9 mouse cellular contexts compared by ENCODE assay signal in the genomic region with DNA sequence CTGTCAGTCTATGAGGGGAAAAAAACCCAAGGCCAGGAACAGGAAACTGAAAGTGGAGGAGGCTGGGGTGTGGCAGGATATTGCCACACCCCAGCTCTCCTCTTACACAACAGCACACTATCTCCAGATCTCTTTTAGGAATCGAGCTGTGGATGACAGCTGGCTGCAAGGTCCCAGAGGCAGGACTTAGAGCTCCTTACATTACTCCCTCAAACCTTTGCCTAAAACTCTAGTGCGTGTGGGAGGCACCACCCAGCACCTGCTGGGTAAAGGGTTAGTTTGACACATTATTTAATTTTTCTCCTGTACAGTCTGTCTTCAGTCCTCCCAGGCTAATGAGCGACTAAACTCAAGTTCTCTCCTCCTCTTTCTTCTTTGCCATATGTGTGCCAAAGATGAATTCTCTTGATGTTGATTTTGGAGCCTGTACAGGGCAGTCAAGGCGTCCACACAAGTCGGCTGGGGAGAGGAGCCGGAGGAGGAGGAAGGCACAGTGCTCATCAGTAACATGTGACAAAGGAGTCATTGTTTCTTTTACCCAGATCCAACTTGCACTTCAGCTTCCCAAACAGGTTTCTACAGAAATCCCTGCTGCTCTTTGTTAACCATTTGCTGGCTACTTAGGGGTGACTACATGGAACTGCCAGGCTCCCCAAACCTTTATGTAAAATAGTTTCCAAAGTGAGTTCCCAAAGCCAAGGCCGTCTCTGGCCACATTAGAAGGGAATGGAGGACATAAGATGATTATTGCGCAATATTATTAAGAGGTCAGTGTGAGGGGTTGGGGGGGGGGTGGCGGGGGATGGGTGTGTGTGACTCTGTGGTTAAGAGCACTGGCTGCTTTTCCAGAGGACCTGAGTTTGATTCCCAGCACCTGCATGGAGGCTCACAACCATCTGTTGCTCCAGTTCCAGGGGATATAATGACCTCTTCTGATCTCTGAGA. TPM values are rescaled to one million over a fixed set of nuclear protein-coding genes. Genes with fewer than 3 reads are reported as not detected.
DNase-seq lines count a peak whose midpoint lies in the region; ATAC-seq and TF ChIP-seq lines count a peak whose summit lies in the region.
"Had no signal": no experiment of that assay in that cellular context is flagged by ENCODE, and none has a peak within 500 bp of the region (broad histone marks: within the 10 kb centered on the region; RNA-seq: fewer than 3 reads in every experiment).

No protein-coding gene starts in this region.

- H3K4me3 ChIP-seq in left cerebral cortex, adult 2 months = no peak overlapping the region
- H3K4me3 ChIP-seq in lung, embryonic 14.5 days (ENCODE audit: low read depth, low read length) = no peak overlapping the region
- no peak overlapping the region for H3K4me3 ChIP-seq in hindbrain, embryonic 13.5 days
- H3K4me3 ChIP-seq: neural tube, embryonic 12.5 days had no signal

- intact Hi-C loops in left cerebral cortex, adult 2 months (cut with DNase I) = no loop called here

- H3K27me3 ChIP-seq in lung, embryonic 14.5 days (ENCODE audit: insufficient read depth, low read length) = no peaks in the 10 kb centered on the region
- no peaks in the 10 kb centered on the region for H3K27me3 ChIP-seq in hindbrain, embryonic 13.5 days
- H3K27me3 ChIP-seq: neural tube, embryonic 12.5 days had no signal

- H3K4me2 ChIP-seq in lung, embryonic 14.5 days = no peak overlapping the region
- H3K4me2 ChIP-seq in hindbrain, embryonic 13.5 days = no peak overlapping the region
- H3K4me2 ChIP-seq: neural tube, embryonic 12.5 days had no signal

- H3K27ac ChIP-seq in left cerebral cortex, adult 2 months = peak overlapping the region; percentile 69
- peak overlapping the region; percentile 76 for H3K27ac ChIP-seq in lung, embryonic 14.5 days (ENCODE audit: low read depth)
- H3K27ac ChIP-seq in hindbrain, embryonic 13.5 days = no peak overlapping the region
- H3K27ac ChIP-seq: neural tube, embryonic 12.5 days had no signal

- H3K4me1 ChIP-seq in lung, embryonic 14.5 days (ENCODE audit: insufficient read depth) = 0 out of 2 replicates have a peak, but pooled peaks cover 12% of the 10 kb centered on the region
- 0 out of 2 replicates have a peak, but pooled peaks cover 14% of the 10 kb centered on the region for H3K4me1 ChIP-seq in hindbrain, embryonic 13.5 days (replicated peaks)
- H3K4me1 ChIP-seq: neural tube, embryonic 12.5 days had no signal

- H3K36me3 ChIP-seq in lung, embryonic 14.5 days (ENCODE audit: insufficient read depth) = no peaks in the 10 kb centered on the region
- H3K36me3 ChIP-seq in hindbrain, embryonic 13.5 days = no peaks in the 10 kb centered on the region
- H3K36me3 ChIP-seq: neural tube, embryonic 12.5 days had no signal

- no peak for DNase-seq in left cerebral cortex, adult 2 months (ENCODE audit: extremely low spot score in 1 of 2, low spot score in 2 of 2)
- no peak for DNase-seq in left cerebral cortex, adult 9 months (ENCODE audit: low spot score in 2 of 2)
- peak; percentile 33 to 55 for DNase-seq in adrenal gland, postnatal 36 days
- peak; percentile 34 for DNase-seq in lung, embryonic 14.5 days
- no peak for DNase-seq in neural tube, embryonic 10.5 days (ENCODE audit: extremely low spot score, low spot score)
- no peak for DNase-seq in c-Kit-positive CD71-positive TER-119-positive erythroid progenitor cells, embryonic 14.5 days (ENCODE audit: low spot score)

- 48% methylated on average over 9 of the region's 9 CpGs for whole genome bisulfite sequencing in lung, embryonic 14.5 days
- 63% methylated on average over 9 of the region's 9 CpGs for WGBS in hindbrain, embryonic 13.5 days

- ATAC-seq in inflammation-experienced regulatory T-cells, adult 6 months = peak; percentile 72
- ATAC-seq in lung, embryonic 14.5 days (ENCODE audit: insufficient read depth) = peak; percentile 53; the same call in 1 of the 2 replicates
- ATAC-seq in hindbrain, embryonic 13.5 days (ENCODE audit: low FRiP score) = no peak

- TF ChIP-seq CTCF in left cerebral cortex, adult 2 months (IDR thresholded peaks at IDR 0.05) = no peak
- no peak for TF ChIP-seq CTCF in lung, embryonic 14.5 days (IDR thresholded peaks at IDR 0.05; ENCODE audit: low read depth)

- H3K9ac ChIP-seq in lung, embryonic 14.5 days = no peak overlapping the region
- H3K9ac ChIP-seq in hindbrain, embryonic 13.5 days = no peak overlapping the region
- H3K9ac ChIP-seq: neural tube, embryonic 12.5 days had no signal

- no peaks in the 10 kb centered on the region for H3K9me3 ChIP-seq in lung, embryonic 14.5 days (ENCODE audit: low read depth, low read length)
- no peaks in the 10 kb centered on the region for H3K9me3 ChIP-seq in hindbrain, embryonic 13.5 days
- H3K9me3 ChIP-seq: neural tube, embryonic 12.5 days had no signal

RNA-seq across cellular contexts. Expression of a gene that starts 3.6 kb away (rescaled TPM):
- 1 to 10 TPM; 1.1 to 2.5 TPM for total RNA-seq in left cerebral cortex, adult 2 months (2021)
- 1 to 10 TPM; 6.5 to 9.3 TPM for total RNA-seq in adrenal gland, postnatal 36 days (2021)
- polyA plus RNA-seq in inflammation-experienced regulatory T-cells, adult 6 months (2017; shearing (Covaris generic)) = 10 to 100 TPM; 26.0 to 35.7 (median 32.8) TPM
- 2.4 and 3.3 TPM in 2 replicates for polyA plus RNA-seq in lung, embryonic 14.5 days (2014; fragmentation: Nextera tagmentation; extraction: Ambion mirVana)
- polyA plus RNA-seq in hindbrain, embryonic 13.5 days (2015; fragmentation: Nextera tagmentation; extraction: Ambion mirVana) = 8.8 and 9.5 TPM in 2 replicates

RNA-seq across cellular contexts. Expression of a gene that starts 8.7 kb away (rescaled TPM):
- total RNA-seq in left cerebral cortex, adult 2 months (2021) = 10 to 100 TPM; 13.6 to 17.2 TPM
- total RNA-seq in adrenal gland, postnatal 36 days (2021) = 10 to 100 TPM; 57.8 to 68.4 TPM
- polyA plus RNA-seq in inflammation-experienced regulatory T-cells, adult 6 months (2017; shearing (Covaris generic)) = 1,000 to 10,000 TPM in 1 of 3 experiments, 100 to 1,000 TPM in 2; 834 to 1,491 (median 990) TPM
- 3.9 and 4.4 TPM in 2 replicates for polyA plus RNA-seq in lung, embryonic 14.5 days (2014; fragmentation: Nextera tagmentation; extraction: Ambion mirVana)
- 3.2 and 3.3 TPM in 2 replicates for polyA plus RNA-seq in hindbrain, embryonic 13.5 days (2015; fragmentation: Nextera tagmentation; extraction: Ambion mirVana)

RNA-seq across cellular contexts. Expression of a gene that starts 18.6 kb away (rescaled TPM):
- total RNA-seq in left cerebral cortex, adult 2 months (2021) = 10 to 100 TPM; 13.7 to 14.8 TPM
- 10 to 100 TPM; 33.5 to 33.8 TPM for total RNA-seq in adrenal gland, postnatal 36 days (2021)
- 100 to 1,000 TPM; 428 to 527 (median 477) TPM for polyA plus RNA-seq in inflammation-experienced regulatory T-cells, adult 6 months (2017; shearing (Covaris generic))
- 16.0 and 16.8 TPM in 2 replicates for polyA plus RNA-seq in lung, embryonic 14.5 days (2014; fragmentation: Nextera tagmentation; extraction: Ambion mirVana)
- polyA plus RNA-seq in hindbrain, embryonic 13.5 days (2015; fragmentation: Nextera tagmentation; extraction: Ambion mirVana) = 6.7 and 7.0 TPM in 2 replicates

RNA-seq across cellular contexts. Expression of a gene that starts 18.8 kb away (rescaled TPM):
- not detected for total RNA-seq in left cerebral cortex, adult 2 months (2021)
- total RNA-seq in adrenal gland, postnatal 36 days (2021) = not detected
- under 1 TPM in 2 of 3 experiments, not detected in 1; 0.33 to 0.87 TPM for polyA plus RNA-seq in inflammation-experienced regulatory T-cells, adult 6 months (2017; shearing (Covaris generic))
- not detected in 2 replicates for polyA plus RNA-seq in lung, embryonic 14.5 days (2014; fragmentation: Nextera tagmentation; extraction: Ambion mirVana)
- polyA plus RNA-seq in hindbrain, embryonic 13.5 days (2015; fragmentation: Nextera tagmentation; extraction: Ambion mirVana) = not detected in 2 replicates
- polyA plus RNA-seq: neural tube, embryonic 12.5 days had no signal

RNA-seq across cellular contexts. Expression of a gene that starts 34.2 kb away (rescaled TPM):
- total RNA-seq in left cerebral cortex, adult 2 months (2021) = 1 to 10 TPM; 1.1 to 1.5 TPM
- 1 to 10 TPM; 4.1 to 6.1 TPM for total RNA-seq in adrenal gland, postnatal 36 days (2021)
- under 1 TPM in 1 of 3 experiments, not detected in 2; 0.30 TPM for polyA plus RNA-seq in inflammation-experienced regulatory T-cells, adult 6 months (2017; shearing (Covaris generic))
- polyA plus RNA-seq in lung, embryonic 14.5 days (2014; fragmentation: Nextera tagmentation; extraction: Ambion mirVana) = not detected in 2 replicates
- polyA plus RNA-seq in hindbrain, embryonic 13.5 days (2015; fragmentation: Nextera tagmentation; extraction: Ambion mirVana) = not detected in 2 replicates
- polyA plus RNA-seq: neural tube, embryonic 12.5 days had no signal

Comparison
In these comparisons a context has a peak if more than half of its experiments do, and no peak if none do; other contexts are left out.
1. DNase-seq: peak in adrenal gland, postnatal 36 days (2 of 2) and lung, embryonic 14.5 days (single experiment); none in left cerebral cortex, adult 2 months (0 of 2), left cerebral cortex, adult 9 months (0 of 2), neural tube, embryonic 10.5 days (single experiment) and c-Kit-positive CD71-positive TER-119-positive erythroid progenitor cells, embryonic 14.5 days (single experiment).
2. RNA of a gene that starts 8.7 kb away (polyA plus RNA-seq): 834 to 1,491 TPM in inflammation-experienced regulatory T-cells, adult 6 months; 3.9 to 4.4 TPM in lung, embryonic 14.5 days and 3.2 to 3.3 TPM in hindbrain, embryonic 13.5 days; every median in the first group is over 100 times any median in the second.
3. RNA of a gene that starts 18.6 kb away (polyA plus RNA-seq): 428 to 527 TPM in inflammation-experienced regulatory T-cells, adult 6 months; 16.0 to 16.8 TPM in lung, embryonic 14.5 days and 6.7 to 7.0 TPM in hindbrain, embryonic 13.5 days; every median in the first group is over 10 times any median in the second.